ENCODE assay signal across 22 mouse cellular contexts in genomic region chr15:101536054-101536850, GRCm38 (mm10). TPM values are rescaled to one million over a fixed set of nuclear protein-coding genes. Genes with fewer than 3 reads are reported as not detected.
DNase-seq lines count a peak whose midpoint lies in the region; ATAC-seq and TF ChIP-seq lines count a peak whose summit lies in the region.
"Had no signal": no experiment of that assay in that cellular context is flagged by ENCODE, and none has a peak within 500 bp of the region (broad histone marks: within the 10 kb centered on the region; RNA-seq: fewer than 3 reads in every experiment).

No protein-coding gene starts in this region.

- TF ChIP-seq CTCF in stomach, postnatal 0 days (IDR thresholded peaks at IDR 0.05; ENCODE audit: low read depth), result no peak

- no peaks in the 10 kb centered on the region for H3K9me3 ChIP-seq in embryonic facial prominence, embryonic 13.5 days
- no peaks in the 10 kb centered on the region for H3K9me3 ChIP-seq in stomach, postnatal 0 days (ENCODE audit: control insufficient read depth, low read length)
- H3K9me3 ChIP-seq: forebrain, embryonic 12.5 days; intestine, embryonic 15.5 days; liver, embryonic 12.5 days had no signal

- H3K4me1 ChIP-seq in embryonic facial prominence, embryonic 13.5 days, result peaks cover 8% of the 10 kb centered on the region
- no peaks in the 10 kb centered on the region for H3K4me1 ChIP-seq in stomach, postnatal 0 days (replicated peaks; ENCODE audit: control insufficient read depth, insufficient read depth)
- H3K4me1 ChIP-seq: forebrain, embryonic 12.5 days; liver, embryonic 12.5 days had no signal

- H3K36me3 ChIP-seq in embryonic facial prominence, embryonic 13.5 days, result no peaks in the 10 kb centered on the region
- H3K36me3 ChIP-seq in stomach, postnatal 0 days (ENCODE audit: control insufficient read depth, insufficient read depth, low read length), result no peaks in the 10 kb centered on the region
- H3K36me3 ChIP-seq: forebrain, embryonic 12.5 days; intestine, embryonic 15.5 days; liver, embryonic 12.5 days had no signal

- H3K27me3 ChIP-seq in embryonic facial prominence, embryonic 13.5 days, result no peaks in the 10 kb centered on the region
- H3K27me3 ChIP-seq in stomach, postnatal 0 days (ENCODE audit: control insufficient read depth, insufficient read depth, low read length), result no peaks in the 10 kb centered on the region
- H3K27me3 ChIP-seq: forebrain, embryonic 12.5 days; intestine, embryonic 15.5 days had no signal

- no peak overlapping the region for H3K4me2 ChIP-seq in embryonic facial prominence, embryonic 13.5 days
- no peak overlapping the region for H3K4me2 ChIP-seq in stomach, postnatal 0 days (replicated peaks; ENCODE audit: low read depth)
- H3K4me2 ChIP-seq: forebrain, embryonic 12.5 days; heart, embryonic 11.5 days; intestine, embryonic 15.5 days; liver, embryonic 12.5 days had no signal

- no peak overlapping the region for H3K9ac ChIP-seq in embryonic facial prominence, embryonic 13.5 days
- no peak overlapping the region for H3K9ac ChIP-seq in stomach, postnatal 0 days (ENCODE audit: low read length)
- H3K9ac ChIP-seq: forebrain, embryonic 12.5 days; intestine, embryonic 15.5 days; liver, embryonic 12.5 days had no signal

- no peak for TF ChIP-seq EP300 in stomach, postnatal 0 days (optimal IDR thresholded peaks at IDR 0.05)

- 47% methylated on average over 9 of the region's 9 CpGs for WGBS in embryonic facial prominence, embryonic 13.5 days
- 48% methylated on average over 9 of the region's 9 CpGs for WGBS in stomach, postnatal 0 days

- no peak overlapping the region for H3K4me3 ChIP-seq in embryonic facial prominence, embryonic 13.5 days
- H3K4me3 ChIP-seq in stomach, postnatal 0 days (ENCODE audit: low read depth, low read length), result no peak overlapping the region
- H3K4me3 ChIP-seq: forebrain, embryonic 12.5 days; gastrocnemius, adult 2 months; intestine, embryonic 15.5 days; liver, embryonic 12.5 days had no signal

- ATAC-seq in embryonic facial prominence, embryonic 13.5 days (ENCODE audit: insufficient number of reproducible peaks, insufficient read depth, low FRiP score, low TSS enrichment, low read depth), result peak; percentile 35; the same call in 1 of the 2 replicates
- ATAC-seq in stomach, postnatal 0 days (ENCODE audit: low FRiP score, low TSS enrichment), result peak; percentile 38; the same call in 1 of the 2 replicates
- ATAC-seq: intestine, embryonic 15.5 days; liver, embryonic 12.5 days had no signal

- H3K27ac ChIP-seq in embryonic facial prominence, embryonic 13.5 days, result peak overlapping the region; percentile 62; the same call in 1 of the 2 replicates
- peak overlapping the region; percentile 40; the same call in 1 of the 2 replicates for H3K27ac ChIP-seq in stomach, postnatal 0 days (replicated peaks)
- H3K27ac ChIP-seq: forebrain, embryonic 12.5 days; gastrocnemius, adult 2 months; intestine, embryonic 15.5 days; liver, embryonic 12.5 days had no signal

- peak; percentile 15 to 27 for DNase-seq in kidney, postnatal 4 days
- DNase-seq in kidney, postnatal 14 days, result no peak
- DNase-seq in right cerebral cortex, adult 18-20 months, result peak; percentile 30
- no peak for DNase-seq in right cerebral cortex, postnatal 25 days
- no peak for DNase-seq in stomach, postnatal 0 days (ENCODE audit: low spot score)
- no peak for DNase-seq in layer of hippocampus, adult 9-11 months
- no peak for DNase-seq in layer of hippocampus, postnatal 10 days (ENCODE audit: low spot score in 2 of 2)
- DNase-seq: adrenal gland, adult 2 months; cerebellum, adult 9-11 months; gastrocnemius, adult 2 months; lung, postnatal 4 days; midbrain, embryonic 14.5 days; right cerebral cortex, postnatal 14 days had no signal

RNA-seq across cellular contexts. Expression of gene Krt84, which starts 3.6 kb away (rescaled TPM):
- polyA plus RNA-seq in embryonic facial prominence, embryonic 13.5 days (2015; fragmentation: Nextera tagmentation; extraction: Ambion mirVana), result not detected in 2 replicates
- 0.10 and 0.15 TPM in 2 replicates for polyA plus RNA-seq in stomach, postnatal 0 days (2015; fragmentation: Nextera tagmentation; extraction: Ambion mirVana)
- total RNA-seq in layer of hippocampus, postnatal 10 days (2021), result not detected
- total RNA-seq: adrenal gland, adult 2 months; gastrocnemius, adult 2 months; hematopoietic stem cell, adult 5-6 weeks; layer of hippocampus, postnatal 14 days; left cerebral cortex, postnatal 25 days had no signal
- polyA plus RNA-seq: adrenal gland, adult 2 months; forebrain, embryonic 12.5 days; heart, embryonic 11.5 days; liver, embryonic 12.5 days; midbrain, embryonic 14.5 days; neural tube, embryonic 11.5 days had no signal

RNA-seq across cellular contexts. Expression of gene Krt82, which starts 14.2 kb away (rescaled TPM):
- not detected in 2 replicates for polyA plus RNA-seq in embryonic facial prominence, embryonic 13.5 days (2015; fragmentation: Nextera tagmentation; extraction: Ambion mirVana)
- 0.06 TPM in 1 of 2 replicates, not detected in the other for polyA plus RNA-seq in stomach, postnatal 0 days (2015; fragmentation: Nextera tagmentation; extraction: Ambion mirVana)
- not detected for total RNA-seq in layer of hippocampus, postnatal 10 days (2021)
- total RNA-seq: adrenal gland, adult 2 months; gastrocnemius, adult 2 months; hematopoietic stem cell, adult 5-6 weeks; layer of hippocampus, postnatal 14 days; left cerebral cortex, postnatal 25 days had no signal
- polyA plus RNA-seq: adrenal gland, adult 2 months; forebrain, embryonic 12.5 days; heart, embryonic 11.5 days; intestine, embryonic 15.5 days; liver, embryonic 12.5 days; midbrain, embryonic 14.5 days; neural tube, embryonic 11.5 days had no signal

RNA-seq across cellular contexts. Expression of gene Gm49425, which starts 19.2 kb away (rescaled TPM):
- 1.0 TPM in 1 of 2 replicates, not detected in the other for polyA plus RNA-seq in embryonic facial prominence, embryonic 13.5 days (2015; fragmentation: Nextera tagmentation; extraction: Ambion mirVana)
- not detected in 2 replicates for polyA plus RNA-seq in stomach, postnatal 0 days (2015; fragmentation: Nextera tagmentation; extraction: Ambion mirVana)
- total RNA-seq in layer of hippocampus, postnatal 10 days (2021), result not detected
- total RNA-seq: adrenal gland, adult 2 months; gastrocnemius, adult 2 months; hematopoietic stem cell, adult 5-6 weeks; layer of hippocampus, postnatal 14 days; left cerebral cortex, postnatal 25 days had no signal
- polyA plus RNA-seq: adrenal gland, adult 2 months; forebrain, embryonic 12.5 days; heart, embryonic 11.5 days; intestine, embryonic 15.5 days; liver, embryonic 12.5 days; midbrain, embryonic 14.5 days; neural tube, embryonic 11.5 days had no signal

RNA-seq across cellular contexts. Expression of gene Krt90, which starts 26.5 kb away (rescaled TPM):
- 0.15 and 0.40 TPM in 2 replicates for polyA plus RNA-seq in embryonic facial prominence, embryonic 13.5 days (2015; fragmentation: Nextera tagmentation; extraction: Ambion mirVana)
- polyA plus RNA-seq in stomach, postnatal 0 days (2015; fragmentation: Nextera tagmentation; extraction: Ambion mirVana), result 0.18 and 0.21 TPM in 2 replicates
- under 1 TPM in 1 of 2 experiments, not detected in 1; 0.25 TPM for total RNA-seq in layer of hippocampus, postnatal 10 days (2021)
- total RNA-seq: adrenal gland, adult 2 months; gastrocnemius, adult 2 months; hematopoietic stem cell, adult 5-6 weeks; left cerebral cortex, postnatal 25 days had no signal
- polyA plus RNA-seq: adrenal gland, adult 2 months; liver, embryonic 12.5 days had no signal

RNA-seq across cellular contexts. Expression of gene Krt75, which starts 37.5 kb away (rescaled TPM):
- polyA plus RNA-seq in embryonic facial prominence, embryonic 13.5 days (2015; fragmentation: Nextera tagmentation; extraction: Ambion mirVana), result 0.96 and 1.6 TPM in 2 replicates
- 0.57 and 0.94 TPM in 2 replicates for polyA plus RNA-seq in stomach, postnatal 0 days (2015; fragmentation: Nextera tagmentation; extraction: Ambion mirVana)
- under 1 TPM in 1 of 2 experiments, not detected in 1; 0.13 TPM for total RNA-seq in layer of hippocampus, postnatal 10 days (2021)
- total RNA-seq: adrenal gland, adult 2 months; gastrocnemius, adult 2 months; hematopoietic stem cell, adult 5-6 weeks; left cerebral cortex, postnatal 25 days had no signal
- polyA plus RNA-seq: adrenal gland, adult 2 months; heart, embryonic 11.5 days; intestine, embryonic 15.5 days; liver, embryonic 12.5 days; neural tube, embryonic 11.5 days had no signal

Comparison
In these comparisons a context has a peak if more than half of its experiments do, and no peak if none do; other contexts are left out.
1. DNase-seq: peak in kidney, postnatal 4 days (2 of 2) and right cerebral cortex, adult 18-20 months (single experiment); none in kidney, postnatal 14 days (single experiment), right cerebral cortex, postnatal 25 days (single experiment), stomach, postnatal 0 days (single experiment), layer of hippocampus, adult 9-11 months (single experiment) and layer of hippocampus, postnatal 10 days (0 of 2).